Mouse (Mus musculus) stomach, embryonic 16.5 days (tissue): ENCODE results near the gene Ablim1. TPM values are rescaled to one million over a fixed set of nuclear protein-coding genes. Genes with fewer than 3 reads are reported as not detected.

ENCODE experiments used
- ATAC-seq: fragments of 200-750 bp; cut with Nextera tagmentation; 2 replicates; pipeline ENCODE4 v1.8.0; 2017; ENCODE audit warnings: moderate number of reproducible peaks, moderate TSS enrichment; ENCODE audit not compliant: insufficient read depth, low FRiP score
- H3K27ac ChIP-seq: fragments of 300-500 bp; sonication (generic); 2 replicates; pipeline ENCODE4 v1.5.1; 2014; ENCODE audit warnings: low read length
- H3K27me3 ChIP-seq: fragments of 300-500 bp; sonication (generic); 2 replicates; pipeline ENCODE4 v1.6.1; 2014; ENCODE audit warnings: low read length, control low read depth, mixed read lengths; ENCODE audit not compliant: control insufficient read depth, insufficient read depth
- H3K36me3 ChIP-seq: fragments of 300-500 bp; sonication (generic); 2 replicates; pipeline ENCODE4 v1.6.1; 2014; ENCODE audit warnings: low read length; ENCODE audit not compliant: control insufficient read depth, insufficient read depth
- H3K4me1 ChIP-seq: fragments of 300-500 bp; sonication (generic); 2 replicates; pipeline ENCODE4 v1.6.1; 2014; ENCODE audit warnings: low read length, control low read depth, mixed read lengths; ENCODE audit not compliant: control insufficient read depth, insufficient read depth
- H3K4me2 ChIP-seq: fragments of 300-500 bp; sonication (generic); 2 replicates; pipeline ENCODE4 v1.6.1; 2014; ENCODE audit warnings: low read depth, low read length, mixed read lengths
- H3K4me3 ChIP-seq: fragments of 300-500 bp; sonication (generic); replicated peaks from 2 replicates; pipeline ENCODE4 v1.5.1; 2014; ENCODE audit warnings: mild to moderate bottlenecking, low read length
- H3K9ac ChIP-seq: fragments of 300-500 bp; sonication (generic); 2 replicates; pipeline ENCODE4 v1.6.1; 2014; ENCODE audit warnings: low read length
- H3K9me3 ChIP-seq: fragments of 300-500 bp; sonication (generic); replicated peaks from 2 replicates; pipeline ENCODE4 v1.6.1; 2016; ENCODE audit warnings: low read length, control low read depth; ENCODE audit not compliant: control insufficient read depth
- WGBS: fragments of 180-500 bp; shearing (Covaris S2); extraction: QIAGEN DNeasy Blood & Tissue Kit; methylation state at CpG from one replicate; pipeline ENCODE4 v1.1.7; 2014; 5-methylcytosine and 5-hydroxymethylcytosine counted together
- polyA plus RNA-seq: library from polyadenylated mRNA; unstranded; fragments of >200 nt; fragmentation: Nextera tagmentation; extraction: Ambion mirVana; gene quantifications from 2 replicates; pipeline ENCODE4 v1.2.1, GENCODE M21; 2015

The Ablim1 gene
- polyA plus RNA-seq, 1 experiment from 2014 or later = 66.5 TPM

- H3K27me3 ChIP-seq = no peaks in the 10 kb centered on the region
- H3K4me1 ChIP-seq = no peaks in the 10 kb centered on the region
- no peak overlapping the region for H3K27ac ChIP-seq
- no peak for ATAC-seq
- no peaks in the 10 kb centered on the region for H3K9me3 ChIP-seq
- H3K4me3 ChIP-seq = no peak overlapping the region
- H3K4me2 ChIP-seq = no peak overlapping the region
- no peak overlapping the region for H3K9ac ChIP-seq
- H3K36me3 ChIP-seq = no peaks in the 10 kb centered on the region
- 82% methylated on average over 13 of the region's 13 CpGs for WGBS
These were observed 151.4 kb downstream of the Ablim1 start for GRCm38 (mm10) chr19:57163315-57163714.

GRCm38 (mm10) chr19:57161978-57162727 lies 152.6 kb downstream of the Ablim1 start:
- Histone ChIP-seq H3K4me1 (no peaks in the 10 kb centered on the region), H3K9ac (no peak overlapping the region), H3K4me3 (no peak overlapping the region), H3K9me3 (no peaks in the 10 kb centered on the region), H3K27ac (no peak overlapping the region), H3K27me3 (no peaks in the 10 kb centered on the region), H3K36me3 (no peaks in the 10 kb centered on the region), H3K4me2 (no peak overlapping the region)
- WGBS = 79% methylated on average over 11 of the region's 11 CpGs
- ATAC-seq = no peak

- Histone ChIP-seq H3K9ac (no peak overlapping the region), H3K4me1 (no peaks in the 10 kb centered on the region), H3K36me3 (no peaks in the 10 kb centered on the region), H3K27ac (no peak overlapping the region), H3K4me3 (no peak overlapping the region), H3K4me2 (no peak overlapping the region), H3K9me3 (no peaks in the 10 kb centered on the region), H3K27me3 (no peaks in the 10 kb centered on the region)
- ATAC-seq = no peak
- WGBS = 71% methylated on average over 7 of the region's 7 CpGs
These were observed 153.6 kb downstream of the Ablim1 start for GRCm38 (mm10) chr19:57161010-57161660.

GRCm38 (mm10) chr19:57157731-57158343 lies 156.9 kb downstream of the Ablim1 start:
- Histone ChIP-seq H3K4me1 (no peaks in the 10 kb centered on the region), H3K27ac (no peak overlapping the region), H3K4me2 (no peak overlapping the region), H3K9me3 (no peaks in the 10 kb centered on the region), H3K27me3 (no peaks in the 10 kb centered on the region), H3K9ac (no peak overlapping the region), H3K4me3 (no peak overlapping the region), H3K36me3 (no peaks in the 10 kb centered on the region)
- no peak for ATAC-seq
- WGBS = 69% methylated on average over 20 of the region's 20 CpGs

GRCm38 (mm10) chr19:57155121-57155884 lies 159.4 kb downstream of the Ablim1 start:
- H3K4me2 ChIP-seq = no peak overlapping the region
- WGBS = 83% methylated on average over 14 of the region's 14 CpGs
- no peak for ATAC-seq

GRCm38 (mm10) chr19:57152357-57152756 lies 162.4 kb downstream of the Ablim1 start:
- Histone ChIP-seq H3K4me1 (no peaks in the 10 kb centered on the region; the same call in 1 of the 2 replicates), H3K9ac (no peak overlapping the region), H3K27ac (no peak overlapping the region), H3K27me3 (no peaks in the 10 kb centered on the region), H3K4me2 (no peak overlapping the region), H3K4me3 (no peak overlapping the region), H3K9me3 (no peaks in the 10 kb centered on the region), H3K36me3 (no peaks in the 10 kb centered on the region)
- peak; percentile 16; the same call in 1 of the 2 replicates for ATAC-seq
- 41% methylated on average over 9 of the region's 9 CpGs for WGBS

More at GRCm38 (mm10) chr19:57155121-57155884, 159.4 kb downstream of the Ablim1 start:
- Histone ChIP-seq H3K27me3 (no peaks in the 10 kb centered on the region), H3K4me3 (no peak overlapping the region), H3K4me1 (no peaks in the 10 kb centered on the region; the same call in 1 of the 2 replicates), H3K9me3 (no peaks in the 10 kb centered on the region), H3K36me3 (no peaks in the 10 kb centered on the region), H3K27ac (no peak overlapping the region), H3K9ac (no peak overlapping the region)

- no peak for ATAC-seq
- 87% methylated on average over 9 of the region's 9 CpGs for WGBS
- Histone ChIP-seq H3K9me3 (no peaks in the 10 kb centered on the region), H3K4me2 (no peak overlapping the region), H3K4me3 (no peak overlapping the region), H3K4me1 (no peaks in the 10 kb centered on the region; the same call in 1 of the 2 replicates), H3K36me3 (no peaks in the 10 kb centered on the region), H3K9ac (no peak overlapping the region), H3K27ac (no peak overlapping the region), H3K27me3 (no peaks in the 10 kb centered on the region)
These were observed 163.2 kb downstream of the Ablim1 start for GRCm38 (mm10) chr19:57151504-57151903.

- no peaks in the 10 kb centered on the region for H3K36me3 ChIP-seq
- WGBS = 30% methylated on average over 1 of the region's 1 CpGs
- H3K4me2 ChIP-seq = no peak overlapping the region
- H3K4me3 ChIP-seq = no peak overlapping the region
- no peak overlapping the region for H3K9ac ChIP-seq
- H3K27me3 ChIP-seq = no peaks in the 10 kb centered on the region
- no peaks in the 10 kb centered on the region for H3K9me3 ChIP-seq
- no peak for ATAC-seq
- H3K27ac ChIP-seq = no peak overlapping the region
- H3K4me1 ChIP-seq = no peaks in the 10 kb centered on the region; the same call in 1 of the 2 replicates
These were observed 164.4 kb downstream of the Ablim1 start for GRCm38 (mm10) chr19:57150275-57150674.
